Mouse (Mus musculus) stomach, postnatal 0 days (tissue): ENCODE results near the gene Vps13c. TPM values are rescaled to one million over a fixed set of nuclear protein-coding genes. Genes with fewer than 3 reads are reported as not detected.

Experiments used
- ATAC-seq: fragments of 200-750 bp; cut with Nextera tagmentation; 2 replicates; pipeline ENCODE4 v1.8.0; 2017; ENCODE audit not compliant: low FRiP score, low TSS enrichment
- DNase-seq: peaks from one replicate; pipeline ENCODE4 v3.0.0-alpha.2; 2016; ENCODE audit warnings: low spot score
- H3K27ac ChIP-seq: fragments of 300-500 bp; sonication (generic); replicated peaks from 2 replicates; pipeline ENCODE4 v1.5.1; 2014; ENCODE audit warnings: mild to moderate bottlenecking, control low read depth
- H3K27me3 ChIP-seq: fragments of 300-500 bp; sonication (generic); 2 replicates; pipeline ENCODE4 v1.6.1; 2014; ENCODE audit warnings: low read length; ENCODE audit not compliant: control insufficient read depth, insufficient read depth
- H3K36me3 ChIP-seq: fragments of 300-500 bp; sonication (generic); 2 replicates; pipeline ENCODE4 v1.6.1; 2014; ENCODE audit warnings: low read length, mixed read lengths; ENCODE audit not compliant: control insufficient read depth, insufficient read depth
- H3K4me1 ChIP-seq: fragments of 300-500 bp; sonication (generic); replicated peaks from 2 replicates; pipeline ENCODE4 v1.6.1; 2014; ENCODE audit warnings: antibody characterized with exemption; ENCODE audit not compliant: control insufficient read depth, insufficient read depth
- H3K4me2 ChIP-seq: fragments of 300-500 bp; sonication (generic); replicated peaks from 2 replicates; pipeline ENCODE4 v1.6.1; 2014; ENCODE audit warnings: low read depth, mild to moderate bottlenecking, control low read depth, moderate library complexity
- H3K4me3 ChIP-seq: fragments of 300-500 bp; sonication (generic); 2 replicates; pipeline ENCODE4 v1.5.1; 2014; ENCODE audit warnings: low read depth, low read length, control low read depth
- H3K9ac ChIP-seq: fragments of 300-500 bp; sonication (generic); 2 replicates; pipeline ENCODE4 v1.6.1; 2014; ENCODE audit warnings: mild to moderate bottlenecking, low read length, control low read depth, mixed read lengths
- H3K9me3 ChIP-seq: fragments of 300-500 bp; sonication (generic); 2 replicates; pipeline ENCODE4 v1.6.1; 2016; ENCODE audit warnings: low read length; ENCODE audit not compliant: control insufficient read depth
- CTCF ChIP-seq: IDR thresholded peaks from 2 replicates; pipeline ENCODE4 v1.5.1; 2016; ENCODE audit warnings: antibody characterized with exemption, low read depth, mild to moderate bottlenecking, moderate library complexity
- EP300 ChIP-seq: optimal IDR thresholded peaks from 2 replicates; pipeline ENCODE3; 2016; ENCODE audit warnings: antibody characterized with exemption
- WGBS: fragments of 180-500 bp; shearing (Covaris S2); extraction: QIAGEN DNeasy Blood & Tissue Kit; methylation state at CpG from one replicate; pipeline ENCODE4 v1.1.7; 2014; 5-methylcytosine and 5-hydroxymethylcytosine counted together
- polyA plus RNA-seq: library from polyadenylated mRNA; unstranded; fragments of >200 nt; fragmentation: Nextera tagmentation; extraction: Ambion mirVana; gene quantifications from 2 replicates; pipeline ENCODE4 v1.2.1, GENCODE M21; 2015

The Vps13c gene
- polyA plus RNA-seq, 1 experiment from 2014 or later: 4.5 TPM

GRCm38 (mm10) chr9:67849397-67849796, 9.2 kb downstream of the Vps13c start:
- Histone ChIP-seq H3K4me2 (peak overlapping the region; percentile 20; the same call in 1 of the 2 replicates), H3K9me3 (no peaks in the 10 kb centered on the region), H3K27ac (peak overlapping the region; percentile 77), H3K27me3 (no peaks in the 10 kb centered on the region), H3K9ac (no peak overlapping the region; the same call in 1 of the 2 replicates), H3K36me3 (no peaks in the 10 kb centered on the region), H3K4me1 (no peaks in the 10 kb centered on the region), H3K4me3 (no peak overlapping the region)
- peak; percentile 68 for ATAC-seq
- WGBS: 60% methylated on average over 12 of the region's 12 CpGs
- peak; percentile 60 for DNase-seq
- TF ChIP-seq CTCF (peak; percentile 18; the same call in 1 of the 2 replicates), EP300 (no peak)

GRCm38 (mm10) chr9:67849846-67850245, 9.7 kb downstream of the Vps13c start:
- no peaks in the 10 kb centered on the region for H3K27me3 ChIP-seq
- peak overlapping the region; percentile 77 for H3K27ac ChIP-seq
- WGBS: 47% methylated on average over 3 of the region's 3 CpGs
- no peak overlapping the region for H3K9ac ChIP-seq
- no peak overlapping the region for H3K4me2 ChIP-seq
- TF ChIP-seq CTCF (no peak), EP300 (no peak)
- 0 out of 2 replicates have a peak, but pooled peaks cover 2% of the 10 kb centered on the region for H3K36me3 ChIP-seq
- H3K4me1 ChIP-seq: no peaks in the 10 kb centered on the region
- ATAC-seq (peak; percentile 96), DNase-seq (peak; percentile 82)
- H3K4me3 ChIP-seq: no peak overlapping the region
- no peaks in the 10 kb centered on the region for H3K9me3 ChIP-seq

DNA sequence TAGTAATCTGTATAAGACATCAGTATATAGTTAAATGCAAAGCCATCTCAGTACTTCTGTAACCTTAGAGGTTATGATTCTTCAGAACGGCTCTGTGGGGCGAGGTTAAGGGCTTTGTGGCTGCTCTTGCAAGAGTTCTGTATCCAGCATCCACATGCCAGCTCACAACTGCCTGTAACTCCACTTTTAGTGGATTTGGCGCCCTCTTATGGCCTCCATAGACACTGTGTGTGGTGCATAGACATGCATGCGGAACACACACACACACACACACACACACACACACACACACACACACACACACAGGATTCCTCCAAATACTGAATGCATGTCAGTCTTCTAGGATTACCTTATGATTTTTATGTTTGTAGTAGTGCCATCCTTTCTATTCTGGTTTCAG, 11.0 kb downstream of the Vps13c start:
- no peak overlapping the region for H3K4me2 ChIP-seq
- ATAC-seq: no peak
- TF ChIP-seq CTCF (peak; percentile 65), EP300 (no peak)
- H3K36me3 ChIP-seq: peaks cover 5% of the 10 kb centered on the region; the same call in 1 of the 2 replicates
- H3K9me3 ChIP-seq: no peaks in the 10 kb centered on the region
- H3K4me1 ChIP-seq: no peaks in the 10 kb centered on the region
- DNase-seq: peak; percentile 63
- no peak overlapping the region for H3K27ac ChIP-seq
- 74% methylated on average over 4 of the region's 4 CpGs for WGBS
- H3K27me3 ChIP-seq: no peaks in the 10 kb centered on the region
- H3K9ac ChIP-seq: no peak overlapping the region
- no peak overlapping the region for H3K4me3 ChIP-seq

GRCm38 (mm10) chr9:67860273-67860672, 20.1 kb downstream of the Vps13c start:
- H3K9me3 ChIP-seq: no peaks in the 10 kb centered on the region
- no peak for TF ChIP-seq CTCF
- H3K4me3 ChIP-seq: no peak overlapping the region
- no peak overlapping the region for H3K27ac ChIP-seq
- H3K4me1 ChIP-seq: no peaks in the 10 kb centered on the region
- ATAC-seq (no peak), DNase-seq (no peak)
- 75% methylated on average over 2 of the region's 2 CpGs for WGBS
- H3K27me3 ChIP-seq: no peaks in the 10 kb centered on the region
- no peaks in the 10 kb centered on the region for H3K36me3 ChIP-seq
- no peak overlapping the region for H3K4me2 ChIP-seq
- no peak overlapping the region for H3K9ac ChIP-seq

- DNase-seq (no peak), ATAC-seq (no peak)
- H3K27ac ChIP-seq: no peak overlapping the region
- no peak for TF ChIP-seq EP300
- no peak for TF ChIP-seq CTCF
- H3K4me2 ChIP-seq: no peak overlapping the region
- 90% methylated on average over 5 of the region's 5 CpGs for WGBS
- no peak overlapping the region for H3K9ac ChIP-seq
- H3K9me3 ChIP-seq: no peaks in the 10 kb centered on the region
- no peaks in the 10 kb centered on the region for H3K36me3 ChIP-seq
- no peaks in the 10 kb centered on the region for H3K4me1 ChIP-seq
- no peaks in the 10 kb centered on the region for H3K27me3 ChIP-seq
- H3K4me3 ChIP-seq: no peak overlapping the region
These were observed 23.1 kb downstream of the Vps13c start for GRCm38 (mm10) chr9:67863332-67863731.

DNA sequence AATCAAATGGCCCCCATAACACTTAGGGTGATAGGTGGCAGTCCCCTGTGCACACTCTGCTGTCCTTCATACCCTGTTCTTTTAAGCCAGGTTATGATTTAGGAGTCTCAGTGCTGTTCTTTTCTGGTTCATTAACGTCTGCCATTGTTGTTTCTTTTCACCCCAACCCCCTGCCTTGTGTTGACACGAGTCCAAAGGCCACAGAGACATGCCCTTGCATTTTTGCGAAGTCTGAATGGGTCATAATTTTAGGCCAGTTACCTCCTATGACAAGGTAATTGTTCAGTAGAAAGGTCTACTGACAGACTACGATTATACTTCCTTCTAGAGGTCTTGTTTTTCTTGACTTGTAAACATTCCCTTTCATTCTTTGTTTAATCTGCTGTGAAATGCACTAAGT, 23.8 kb downstream of the Vps13c start:
- Histone ChIP-seq H3K9me3 (no peaks in the 10 kb centered on the region), H3K4me1 (no peaks in the 10 kb centered on the region), H3K27ac (no peak overlapping the region), H3K4me2 (no peak overlapping the region), H3K9ac (no peak overlapping the region), H3K36me3 (no peaks in the 10 kb centered on the region), H3K4me3 (no peak overlapping the region), H3K27me3 (no peaks in the 10 kb centered on the region)
- 17% methylated on average over 4 of the region's 4 CpGs for WGBS
- TF ChIP-seq CTCF (no peak), EP300 (no peak)
- no peak for DNase-seq
- ATAC-seq: no peak
